Mouse (Mus musculus) ovary, adult 18-20 months (tissue): Measurements from ENCODE around the gene Rasl2-9.
"Not testable (repeated sequence)": the region's sequence is repeated elsewhere in the genome, so short reads cannot be mapped to it uniquely, and the experiment has no call there.

Experiments used
- DNase-seq: peaks from one replicate; pipeline ENCODE4 v3.0.0; 2022; ENCODE audit warnings: low spot score, mixed read lengths

Gene Rasl2-9

GRCm38 (mm10) chr7:5080815-5081214, 44.9 kb downstream of the Rasl2-9 start:
- DNase-seq = no peak

GRCm38 (mm10) chr7:5080010-5080751, 45.6 kb downstream of the Rasl2-9 start, which contains the start of gene Epn1:
Gene Epn1, plus strand, starts transcription at chr7:5080235.
- peak; percentile 92 for DNase-seq

DNA sequence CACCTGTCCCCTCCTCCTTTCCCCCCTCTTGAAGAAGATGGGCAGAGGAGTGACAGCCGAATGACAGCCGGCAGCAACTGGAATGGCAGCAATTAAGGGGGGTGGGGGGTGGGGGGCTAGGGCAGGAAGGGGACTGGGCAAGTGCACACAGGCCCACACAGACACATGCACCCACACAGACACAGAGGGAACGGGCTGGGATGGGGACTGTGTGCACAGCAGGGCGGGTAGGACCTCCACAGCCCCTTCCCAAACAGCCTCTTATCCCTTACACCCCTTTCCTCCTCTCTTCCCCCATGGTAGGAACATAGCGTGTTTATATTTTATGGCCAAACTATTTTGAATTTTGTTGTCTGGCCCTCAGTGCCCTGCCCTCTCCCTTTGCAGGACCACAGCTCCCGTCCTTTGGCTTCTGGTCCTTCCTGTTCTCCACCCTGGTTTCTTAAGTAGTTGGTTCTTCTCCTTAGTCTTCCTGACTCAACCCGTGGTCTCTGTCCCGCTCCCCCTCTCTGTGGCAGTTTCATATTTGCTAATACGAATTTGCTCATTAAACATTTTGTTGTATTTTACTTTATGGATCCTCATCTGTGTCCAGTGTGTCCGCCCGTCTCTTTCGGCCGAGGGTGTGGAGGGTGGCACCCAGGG, 46.3 kb downstream of the Rasl2-9 start:
- not testable (repeated sequence) for DNase-seq

DNA sequence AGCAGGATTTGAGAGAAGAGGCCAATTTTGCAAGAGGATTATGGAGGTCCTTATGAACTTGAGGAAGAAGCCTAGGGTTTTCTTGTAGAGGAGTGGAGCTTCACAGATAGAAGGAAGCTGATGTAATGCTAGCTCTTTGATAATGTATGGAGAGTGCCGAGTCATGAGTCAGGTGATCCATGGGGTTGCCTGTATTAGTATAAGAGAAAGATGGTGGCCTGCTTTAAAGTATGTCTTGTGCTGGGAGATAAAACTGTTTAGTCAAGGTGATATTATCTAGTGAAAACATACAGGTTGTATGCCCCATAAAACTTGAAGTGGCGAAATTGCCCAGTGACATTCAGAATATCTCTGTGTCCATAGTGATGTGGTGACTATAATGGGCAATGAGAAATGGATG, 48.8 kb downstream of the Rasl2-9 start:
- no peak for DNase-seq

DNA sequence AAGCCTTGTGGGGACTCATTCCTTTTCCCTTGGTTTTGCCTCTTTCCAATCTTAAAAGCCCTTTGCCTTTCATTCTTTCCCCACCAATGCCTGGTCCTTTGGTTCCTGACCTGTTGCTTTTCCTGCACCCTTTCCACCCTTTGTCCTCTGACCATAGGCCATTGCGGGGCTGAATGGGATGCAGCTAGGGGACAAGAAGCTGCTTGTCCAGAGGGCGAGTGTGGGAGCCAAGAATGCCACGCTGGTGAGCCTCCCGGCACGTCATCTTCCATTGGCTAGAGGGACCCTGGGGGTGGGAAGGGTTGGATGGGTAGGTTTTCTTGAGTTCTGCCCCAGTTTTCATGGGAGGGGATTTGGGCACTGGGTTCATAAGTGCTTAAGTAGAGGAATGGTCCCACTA, 50.8 kb downstream of the Rasl2-9 start:
- DNase-seq = no peak
